Mouse (Mus musculus): ENCODE measurements at regions not wholly inside any gene's neighbourhood (a gene's known extent, or its start where the extent isn't known, plus 50 kb on each side); places are given as distances from the start of the nearest gene placed in this dataset.
"Not testable (repeated sequence)": the region's sequence is repeated elsewhere in the genome, so short reads cannot be mapped to it uniquely, and the experiment has no call there.

- no peak for DNase-seq (ENCODE audit: low spot score in 2 of 2)
These were observed 57.3 kb upstream of the Slc1a3 start for GRCm38 (mm10) chr15:8767624-8768571.

DNA sequence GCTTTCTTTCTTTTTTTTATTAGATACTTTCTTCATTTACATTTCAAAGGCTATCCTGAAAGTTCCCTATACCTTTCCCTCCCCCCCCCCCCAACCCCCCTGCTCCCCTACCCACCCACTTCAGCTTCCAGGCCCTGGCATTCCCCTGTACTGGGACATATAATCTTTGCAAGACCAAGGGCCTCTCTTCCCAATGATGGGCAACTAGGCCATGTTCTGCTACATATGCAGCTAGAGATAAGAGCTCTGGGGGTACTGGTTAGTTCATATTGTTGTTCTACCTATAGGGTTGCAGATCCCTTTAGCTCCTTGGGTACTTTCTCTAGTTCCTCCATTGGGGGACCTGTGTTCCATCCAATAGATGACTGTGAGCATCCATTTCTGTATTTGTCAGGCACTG, 55.6 kb upstream of the Slc1a3 start:
- DNase-seq (ENCODE audit: low spot score in 2 of 2) = not testable (repeated sequence)

DNA sequence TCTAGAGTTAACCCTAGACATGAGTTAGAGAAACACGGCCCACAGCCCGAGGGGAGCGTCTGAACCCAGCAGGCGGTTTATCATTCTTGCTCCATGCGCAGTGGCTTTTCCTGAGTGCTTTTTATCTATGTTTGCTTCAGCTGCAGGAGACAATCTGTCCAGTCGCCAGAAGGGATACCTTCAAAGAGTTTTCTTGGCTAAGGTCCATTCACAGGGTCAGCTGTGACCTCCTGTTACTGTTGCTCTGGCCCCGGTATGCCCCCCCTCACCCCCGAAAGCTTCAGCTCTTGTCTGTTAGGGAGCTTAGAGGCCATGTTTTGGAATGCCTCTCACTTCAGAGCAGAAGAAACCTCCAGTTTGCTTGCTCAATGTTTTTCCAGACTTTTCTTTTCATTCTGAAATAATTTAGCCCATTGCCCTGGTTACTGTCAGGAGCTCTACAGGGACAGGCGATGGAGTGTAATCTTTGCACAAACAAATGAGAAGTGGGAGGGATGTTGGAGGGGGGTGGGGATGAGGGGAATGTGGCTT, 51.2 kb upstream of the Slc1a3 start:
- peak in 1 of 2 experiments; percentile 0 for DNase-seq (ENCODE audit: low spot score in 2 of 2)

DNA sequence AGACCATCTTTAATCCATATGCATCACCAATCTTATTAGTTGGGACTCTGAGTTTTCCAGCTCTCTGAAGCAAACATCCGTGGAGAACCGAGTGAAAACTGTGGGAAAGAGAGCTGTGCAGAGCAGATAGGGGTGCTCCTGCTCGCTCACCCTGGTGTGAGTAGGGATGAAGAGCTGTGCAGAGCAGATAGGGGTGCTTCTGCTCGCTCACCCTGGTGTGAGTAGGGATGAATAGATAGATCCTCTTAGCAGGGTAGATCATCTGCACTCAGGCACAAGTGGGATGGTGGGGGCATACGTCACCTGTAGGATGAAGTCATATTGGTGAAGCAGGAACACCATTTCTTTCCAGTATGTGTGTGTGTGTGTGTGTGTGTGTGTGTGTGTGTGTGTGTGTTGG, 50.6 kb upstream of the Slc1a3 start:
- no peak for DNase-seq (ENCODE audit: low spot score in 2 of 2)
